Mouse (Mus musculus) embryonic stem cell, embryonic (primary cell): ENCODE results near the gene Sdf2.

Experiments
- CTCF ChIA-PET, 4 experiments: fragments of 300-600 bp in 2 of 4; fragments of 350-600 bp in 2 of 4; sonication (Branson Sonifier 250); formaldehyde crosslinking; loops; one replicate each; lab custom pipeline; 2022; ENCODE audit warnings: inconsistent platforms in 2 of 4; lab: Charles Lee
- POLR2A ChIA-PET, 4 experiments: fragments of 300-600 bp in 2 of 4; fragments of 350-600 bp in 2 of 4; sonication (Branson Sonifier 250); formaldehyde crosslinking; loops; one replicate each; lab custom pipeline; 2022; ENCODE audit warnings: antibody characterized with exemption in 4 of 4, inconsistent platforms in 1 of 4; lab: Charles Lee

Sdf2 gene

DNA sequence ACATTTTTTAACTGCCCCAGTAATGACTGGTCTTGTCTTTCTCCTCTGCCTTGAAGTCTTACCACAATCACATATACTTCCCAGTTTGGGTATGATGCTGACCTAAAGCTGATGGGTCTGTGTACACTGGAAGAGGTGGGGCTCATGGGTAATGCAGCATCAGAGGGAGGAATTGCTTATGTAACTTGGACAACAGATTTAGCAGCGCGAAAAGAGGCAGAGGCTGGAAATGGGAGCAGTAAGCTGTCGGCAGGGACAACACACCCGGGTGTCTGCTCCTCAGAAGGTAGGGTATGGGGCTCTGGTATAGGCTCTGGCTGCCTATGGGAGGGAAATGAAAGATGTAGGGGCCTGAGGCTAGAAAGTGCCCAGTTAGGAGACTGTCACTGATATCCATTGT, 45.1 kb downstream of the Sdf2 start, which contains the start of gene BC030499:
Gene BC030499, plus strand, starts transcription at position 188 of the 400 bp plus-strand sequence.
- POLR2A ChIA-PET = interaction anchor here in 2 of 4 experiments (0.5 to 1.9 kb wide), 4 partner anchors 18 to 107 kb away, joined by 3 to 5 read pairs (median 3); partner anchors contain the start of gene Rpl23a (in 1 of the 2)
- CTCF ChIA-PET = no interaction called here

- ChIA-PET CTCF (no interaction called here), POLR2A (interaction anchor here in 2 of 4 experiments (0.6 to 2.1 kb wide), 6 partner anchors 9 to 34 kb away, joined by 3 to 6 read pairs (median 4); partner anchors contain the start of gene Pigs (in 1 of the 2))
These were observed 49.0 kb downstream of the Sdf2 start for GRCm38 (mm10) chr11:78294585-78294984.

GRCm38 (mm10) chr11:78300917-78301316, 55.4 kb downstream of the Sdf2 start:
- CTCF ChIA-PET = interaction anchor here in 1 of 4 experiments (0.9 kb wide), 1 partner anchor 75 kb away, joined by 4 read pairs; no protein-coding TSS in a partner anchor
- POLR2A ChIA-PET = interaction anchor here in 3 of 4 experiments (0.6 to 2.5 kb wide), 25 partner anchors 9 to 240 kb away, joined by 3 to 18 read pairs (median 3); partner anchors contain the start of genes Aldoc (in 3 of the 3), Pigs (in 1 of the 3), Sdf2 (in 1 of the 3) and Supt6 (in 1 of the 3)

- ChIA-PET CTCF (interaction anchor here in 1 of 4 experiments (0.5 kb wide), 1 partner anchor 135 kb away, joined by 3 read pairs; no protein-coding TSS in a partner anchor), POLR2A (interaction anchor here (0.6 to 2.8 kb wide), 57 partner anchors 9 to 521 kb away, joined by 3 to 20 read pairs (median 4); partner anchors contain the start of genes Aldoc (in 2 of the 4), Pigs (in 2 of the 4), Rpl23a (in 2 of the 4) and 2610507B11Rik (in 1 of the 4))
These were observed 56.0 kb downstream of the Sdf2 start, which contains the start of gene Spag5 for GRCm38 (mm10) chr11:78301357-78302084. Gene Spag5 (plus strand): TSS chr11:78301529.
